Mouse (Mus musculus): Measurements from ENCODE around the gene Tubal3. TPM values are rescaled to one million over a fixed set of nuclear protein-coding genes. Genes with fewer than 3 reads are reported as not detected.
"Not testable (repeated sequence)": the region's sequence is repeated elsewhere in the genome, so short reads cannot be mapped to it uniquely, and the experiment has no call there.

Gene Tubal3
- polyA plus RNA-seq, 1 experiment from 2014 or later: 4.1 TPM

GRCm38 (mm10) chr13:3893126-3893734 lies 24.8 kb upstream of the Tubal3 start:
- Histone ChIP-seq H3K4me3 (replicated peaks) (peak overlapping the region; percentile 62), H3K4me2 (peak overlapping the region; percentile 70), H3K9me3 (no peaks in the 10 kb centered on the region), H3K4me1 (no peaks in the 10 kb centered on the region), H3K27ac (peak overlapping the region; percentile 86), H3K27me3 (replicated peaks) (no peaks in the 10 kb centered on the region), H3K9ac (peak overlapping the region; percentile 59; the same call in 1 of the 2 replicates), H3K36me3 (peaks cover 2% of the 10 kb centered on the region; the same call in 1 of the 2 replicates)
- ATAC-seq (ENCODE audit: insufficient read depth, low FRiP score, low read depth): peak; percentile 98
- WGBS: under 1% methylated on average over 35 of the region's 35 CpGs

- Histone ChIP-seq H3K9ac (no peak overlapping the region), H3K4me1 (no peaks in the 10 kb centered on the region), H3K9me3 (no peaks in the 10 kb centered on the region), H3K27me3 (replicated peaks) (no peaks in the 10 kb centered on the region), H3K4me3 (replicated peaks) (no peak overlapping the region), H3K4me2 (no peak overlapping the region), H3K36me3 (no peaks in the 10 kb centered on the region), H3K27ac (no peak overlapping the region)
- ATAC-seq (ENCODE audit: insufficient read depth, low FRiP score, low read depth): no peak
- 72% methylated on average over 8 of the region's 8 CpGs for WGBS
Observed at GRCm38 (mm10) chr13:3894549-3894948, 23.5 kb upstream of the Tubal3 start.

- Histone ChIP-seq H3K4me1 (no peaks in the 10 kb centered on the region), H3K4me3 (replicated peaks) (no peak overlapping the region), H3K9ac (no peak overlapping the region), H3K36me3 (no peaks in the 10 kb centered on the region), H3K27ac (no peak overlapping the region), H3K9me3 (no peaks in the 10 kb centered on the region), H3K4me2 (no peak overlapping the region), H3K27me3 (replicated peaks) (no peaks in the 10 kb centered on the region)
- 71% methylated on average over 8 of the region's 8 CpGs for WGBS
- ATAC-seq (ENCODE audit: insufficient read depth, low FRiP score, low read depth): no peak
Observed at GRCm38 (mm10) chr13:3895397-3895980, 22.6 kb upstream of the Tubal3 start.

- Histone ChIP-seq H3K9me3 (no peaks in the 10 kb centered on the region), H3K4me1 (no peaks in the 10 kb centered on the region), H3K4me2 (no peak overlapping the region), H3K36me3 (no peaks in the 10 kb centered on the region), H3K27me3 (replicated peaks) (no peaks in the 10 kb centered on the region), H3K4me3 (replicated peaks) (no peak overlapping the region), H3K27ac (no peak overlapping the region), H3K9ac (no peak overlapping the region)
- 84% methylated on average over 6 of the region's 6 CpGs for WGBS
- no peak for ATAC-seq (ENCODE audit: insufficient read depth, low FRiP score, low read depth)
Observed at GRCm38 (mm10) chr13:3896032-3896431, 22.0 kb upstream of the Tubal3 start.

GRCm38 (mm10) chr13:3896913-3897312 lies 21.2 kb upstream of the Tubal3 start:
- WGBS: 27% methylated on average over 5 of the region's 5 CpGs
- Histone ChIP-seq H3K9me3 (no peaks in the 10 kb centered on the region), H3K4me2 (no peak overlapping the region), H3K9ac (no peak overlapping the region), H3K4me3 (replicated peaks) (no peak overlapping the region), H3K36me3 (no peaks in the 10 kb centered on the region), H3K27me3 (replicated peaks) (no peaks in the 10 kb centered on the region), H3K4me1 (no peaks in the 10 kb centered on the region), H3K27ac (no peak overlapping the region)
- ATAC-seq (ENCODE audit: insufficient read depth, low FRiP score, low read depth): no peak

- H3K27ac ChIP-seq; H3K9ac ChIP-seq; H3K36me3 ChIP-seq; ATAC-seq (ENCODE audit: insufficient read depth, low FRiP score, low read depth); H3K9me3 ChIP-seq; H3K4me2 ChIP-seq; H3K27me3 ChIP-seq (replicated peaks); H3K4me3 ChIP-seq (replicated peaks); H3K4me1 ChIP-seq: not testable (repeated sequence)
- WGBS: 94% methylated on average over 5 of the region's 5 CpGs
Observed at GRCm38 (mm10) chr13:3898202-3898601, 19.9 kb upstream of the Tubal3 start.

- Histone ChIP-seq H3K27me3 (replicated peaks) (no peaks in the 10 kb centered on the region), H3K4me3 (replicated peaks) (no peak overlapping the region), H3K36me3 (0 out of 2 replicates have a peak, but pooled peaks cover 4% of the 10 kb centered on the region), H3K9ac (no peak overlapping the region), H3K4me2 (no peak overlapping the region), H3K27ac (no peak overlapping the region), H3K9me3 (no peaks in the 10 kb centered on the region), H3K4me1 (no peaks in the 10 kb centered on the region)
- no peak for ATAC-seq (ENCODE audit: insufficient read depth, low FRiP score, low read depth)
- 89% methylated on average over 9 of the region's 9 CpGs for WGBS
Observed at GRCm38 (mm10) chr13:3899301-3899700, 18.8 kb upstream of the Tubal3 start.

GRCm38 (mm10) chr13:3907151-3907696 lies 10.8 kb upstream of the Tubal3 start:
- Histone ChIP-seq H3K27me3 (replicated peaks) (no peaks in the 10 kb centered on the region), H3K9me3 (no peaks in the 10 kb centered on the region), H3K4me1 (no peaks in the 10 kb centered on the region), H3K27ac (no peak overlapping the region), H3K4me3 (replicated peaks) (no peak overlapping the region), H3K9ac (no peak overlapping the region), H3K4me2 (no peak overlapping the region), H3K36me3 (peaks cover 9% of the 10 kb centered on the region)
- no peak for ATAC-seq (ENCODE audit: insufficient read depth, low FRiP score, low read depth)
- 65% methylated on average over 6 of the region's 6 CpGs for WGBS

- H3K4me2 ChIP-seq: no peak overlapping the region
- no peak overlapping the region for H3K27ac ChIP-seq
- H3K4me3 ChIP-seq (replicated peaks): no peak overlapping the region
- H3K27me3 ChIP-seq (replicated peaks): no peaks in the 10 kb centered on the region
- no peaks in the 10 kb centered on the region for H3K4me1 ChIP-seq
- peak; percentile 75; the same call in 1 of the 2 replicates for ATAC-seq (ENCODE audit: insufficient read depth, low FRiP score, low read depth)
- H3K9ac ChIP-seq: no peak overlapping the region
- 69% methylated on average over 4 of the region's 4 CpGs for WGBS
- peaks cover 7% of the 10 kb centered on the region for H3K36me3 ChIP-seq
- no peaks in the 10 kb centered on the region for H3K9me3 ChIP-seq
Observed at GRCm38 (mm10) chr13:3908262-3908661, 9.8 kb upstream of the Tubal3 start.

- no peak for ATAC-seq (ENCODE audit: insufficient read depth, low FRiP score, low read depth)
- H3K4me3 ChIP-seq (replicated peaks): no peak overlapping the region
Observed at GRCm38 (mm10) chr13:3910356-3910755, 7.7 kb upstream of the Tubal3 start.

GRCm38 (mm10) chr13:3913504-3913903 lies 4.6 kb upstream of the Tubal3 start:
- H3K27me3 ChIP-seq (replicated peaks): no peaks in the 10 kb centered on the region
- H3K4me2 ChIP-seq: no peak overlapping the region
- no peaks in the 10 kb centered on the region for H3K9me3 ChIP-seq
- no peak overlapping the region for H3K27ac ChIP-seq
- 65% methylated on average over 4 of the region's 4 CpGs for WGBS
- H3K4me1 ChIP-seq: peaks cover 4% of the 10 kb centered on the region; the same call in 1 of the 2 replicates
- H3K4me3 ChIP-seq (replicated peaks): no peak overlapping the region
- no peak for ATAC-seq (ENCODE audit: insufficient read depth, low FRiP score, low read depth)
- peaks cover 10% of the 10 kb centered on the region; the same call in 1 of the 2 replicates for H3K36me3 ChIP-seq
- H3K9ac ChIP-seq: no peak overlapping the region

More at GRCm38 (mm10) chr13:3910356-3910755, 7.7 kb upstream of the Tubal3 start:
- no peak overlapping the region for H3K4me2 ChIP-seq
- no peaks in the 10 kb centered on the region for H3K4me1 ChIP-seq
- H3K9ac ChIP-seq: no peak overlapping the region
- peaks cover 5% of the 10 kb centered on the region for H3K36me3 ChIP-seq
- WGBS: 79% methylated on average over 5 of the region's 5 CpGs
- H3K27me3 ChIP-seq (replicated peaks): no peaks in the 10 kb centered on the region
- no peaks in the 10 kb centered on the region for H3K9me3 ChIP-seq
- H3K27ac ChIP-seq: no peak overlapping the region

GRCm38 (mm10) chr13:3924483-3924882 lies 6.4 kb downstream of the Tubal3 start:
- Histone ChIP-seq H3K9ac (no peak overlapping the region), H3K4me2 (no peak overlapping the region), H3K4me3 (replicated peaks) (no peak overlapping the region), H3K4me1 (no peaks in the 10 kb centered on the region), H3K27ac (no peak overlapping the region), H3K9me3 (no peaks in the 10 kb centered on the region), H3K36me3 (no peaks in the 10 kb centered on the region), H3K27me3 (replicated peaks) (no peaks in the 10 kb centered on the region)
- ATAC-seq (ENCODE audit: insufficient read depth, low FRiP score, low read depth): no peak
- WGBS: 79% methylated on average over 5 of the region's 5 CpGs
